Mouse (Mus musculus) G1E (cell line): ENCODE measurements around the gene Btnl9. TPM values are rescaled to one million over a fixed set of nuclear protein-coding genes. Genes with fewer than 3 reads are reported as not detected.

Source experiments
- ATAC-seq: 2 replicates; pipeline ENCODE4 v1.8.0; 2016; ENCODE audit warnings: mild to moderate bottlenecking; ENCODE audit not compliant: insufficient number of reproducible peaks, poor library complexity, low FRiP score, severe bottlenecking; ENCODE audit errors: extremely low read depth
- DNase-seq: peaks from one replicate; pipeline ENCODE4 v3.0.0; 2012; ENCODE audit warnings: low spot score
- H3K27me3 ChIP-seq: 2 replicates; pipeline ENCODE4 v1.6.1; 2012; ENCODE audit warnings: mild to moderate bottlenecking, low read length, inconsistent platforms; ENCODE audit not compliant: insufficient read depth
- H3K36me3 ChIP-seq: replicated peaks from 2 replicates; pipeline ENCODE3; 2012; ENCODE audit warnings: mild to moderate bottlenecking, inconsistent platforms
- H3K4me1 ChIP-seq: 2 replicates; pipeline ENCODE4 v1.6.1; 2012; ENCODE audit warnings: low read depth, low read length, inconsistent platforms, mixed read lengths; ENCODE audit not compliant: insufficient read depth
- H3K4me3 ChIP-seq: 2 replicates; pipeline ENCODE4 v1.5.1; 2012; ENCODE audit warnings: low read depth, mild to moderate bottlenecking, inconsistent platforms, low read length, moderate library complexity, mixed read lengths
- H3K9me3 ChIP-seq: replicated peaks from 2 replicates; pipeline ENCODE4 v1.6.1; 2012; ENCODE audit warnings: inconsistent platforms
- CTCF ChIP-seq: IDR thresholded peaks from 2 replicates; pipeline ENCODE4 v1.5.1; 2012; ENCODE audit warnings: low read depth, low read length, inconsistent platforms, mixed read lengths
- GATA1 ChIP-seq: IDR thresholded peaks from 2 replicates; pipeline ENCODE4 v1.6.1; 2012; ENCODE audit warnings: borderline replicate concordance, low read length, inconsistent platforms, mixed read lengths
- GATA2 ChIP-seq: IDR thresholded peaks from 2 replicates; pipeline ENCODE4 v1.6.1; 2012; ENCODE audit warnings: low read depth, low read length, inconsistent platforms, borderline replicate concordance
- POLR2AphosphoS5 ChIP-seq: IDR thresholded peaks from 2 replicates; pipeline ENCODE4 v1.6.1; 2012; ENCODE audit warnings: low read depth, low read length, inconsistent platforms; ENCODE audit not compliant: insufficient replicate concordance
- TAL1 ChIP-seq: conservative IDR thresholded peaks from 2 replicates; pipeline ENCODE4 v1.6.1; 2012; ENCODE audit warnings: low read depth, low read length, inconsistent platforms, mixed read lengths
- polyA plus RNA-seq: library from polyadenylated mRNA; stranded (reverse); fragments of >175 nt; gene quantifications from 2 replicates; pipeline ENCODE4 v1.2.3, GENCODE M21; 2012
- total RNA-seq, 2 experiments: library from RNA; stranded (forward) in 1 of 2; stranded (reverse) in 1 of 2; fragments of 200-1000 nt in 1 of 2; fragments of >200 nt in 1 of 2; fragmentation: Nextera tagmentation in 1 of 2; gene quantifications; 2 replicates each; pipeline ENCODE4 v1.2.3; 2014 to 2017

Btnl9 gene
- total and polyA plus RNA-seq, 3 experiments = 0.22 TPM; not detected in 2

DNA sequence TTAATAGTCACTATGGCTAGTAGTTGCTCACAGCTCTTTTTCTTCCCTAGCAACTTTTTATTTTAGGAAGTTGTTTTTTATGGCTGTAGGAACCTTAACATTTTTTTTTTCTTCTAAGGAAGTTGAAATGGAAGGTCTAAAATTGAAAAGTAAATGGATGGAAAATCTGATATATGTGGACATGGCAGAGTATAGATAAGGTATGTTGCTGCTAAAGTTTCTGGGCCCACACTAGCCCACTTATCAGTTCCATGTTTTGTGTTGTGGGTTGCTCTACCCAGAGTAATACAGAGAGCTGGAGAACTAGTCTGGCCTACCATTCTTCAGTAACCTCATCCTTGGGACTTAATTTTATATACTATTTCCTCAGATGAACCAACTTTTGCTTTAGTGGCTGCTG is 25.6 kb upstream of the Btnl9 start:
- DNase-seq = no peak
- TF ChIP-seq TAL1 = no peak
- no peak for TF ChIP-seq GATA2
- no peak for TF ChIP-seq GATA1
- TF ChIP-seq POLR2AphosphoS5 = no peak
- no peak for TF ChIP-seq CTCF
- Histone ChIP-seq H3K4me1 (peaks cover 24% of the 10 kb centered on the region), H3K4me3 (no peak overlapping the region), H3K36me3 (peaks cover 71% of the 10 kb centered on the region), H3K27me3 (no peaks in the 10 kb centered on the region), H3K9me3 (no peaks in the 10 kb centered on the region)
- ATAC-seq = no peak

DNA sequence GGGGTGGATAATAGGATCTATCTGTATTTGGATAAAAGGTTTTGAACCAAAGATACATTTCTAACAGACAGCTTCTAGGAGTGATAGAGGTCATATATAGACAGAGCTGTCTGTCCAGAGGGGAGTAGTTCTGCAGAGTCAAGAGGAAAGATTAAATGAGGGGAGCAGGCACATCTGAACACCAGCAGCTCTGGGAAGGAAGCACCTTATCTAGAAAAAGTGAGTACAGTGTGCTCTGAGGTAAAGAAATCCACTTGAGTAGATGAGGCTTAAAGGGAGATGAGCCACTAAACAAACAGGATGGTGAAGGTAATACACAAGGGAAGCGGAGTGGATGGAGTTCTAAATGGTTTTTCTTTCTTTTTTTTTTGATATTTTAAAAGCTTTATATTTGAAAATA is 20.5 kb upstream of the Btnl9 start:
- Histone ChIP-seq H3K4me3 (no peak overlapping the region), H3K4me1 (peaks cover 45% of the 10 kb centered on the region), H3K27me3 (no peaks in the 10 kb centered on the region), H3K36me3 (peaks cover 47% of the 10 kb centered on the region), H3K9me3 (no peaks in the 10 kb centered on the region)
- DNase-seq (no peak), ATAC-seq (no peak)
- no peak for TF ChIP-seq GATA2

DNA sequence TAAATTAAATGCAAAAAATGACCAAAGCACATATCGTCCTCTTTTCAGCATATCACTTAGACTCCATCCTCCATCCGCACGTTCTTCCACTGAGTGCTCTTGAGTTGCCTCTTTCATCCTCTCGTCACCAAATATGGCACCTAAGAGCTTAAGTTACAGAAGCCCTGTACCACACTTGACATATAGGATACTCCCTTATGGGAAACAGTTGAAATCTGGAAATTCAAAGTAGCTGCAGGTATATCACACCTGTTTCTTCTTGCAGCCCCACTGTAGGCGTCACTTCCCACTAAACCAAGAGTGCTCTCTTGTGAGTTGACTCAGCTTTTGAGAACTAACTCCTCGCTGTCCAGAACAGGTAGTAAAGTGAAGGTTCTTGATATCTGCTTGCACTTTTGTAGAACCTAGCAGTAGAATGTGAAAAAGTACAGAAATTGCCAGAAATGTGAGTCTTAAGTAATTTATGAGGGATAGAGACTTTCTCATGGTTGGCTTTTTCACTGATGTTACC is 18.2 kb upstream of the Btnl9 start:
- DNase-seq = no peak
- H3K4me1 ChIP-seq = peaks cover 48% of the 10 kb centered on the region
- no peaks in the 10 kb centered on the region for H3K9me3 ChIP-seq
- peaks cover 34% of the 10 kb centered on the region for H3K36me3 ChIP-seq
- TF ChIP-seq TAL1 = no peak
- no peak for TF ChIP-seq GATA1
- TF ChIP-seq CTCF = no peak
- TF ChIP-seq POLR2AphosphoS5 = no peak
- no peak for TF ChIP-seq GATA2
- ATAC-seq = no peak
- H3K4me3 ChIP-seq = peak overlapping the region; percentile 27; the same call in 1 of the 2 replicates
- H3K27me3 ChIP-seq = no peaks in the 10 kb centered on the region

DNA sequence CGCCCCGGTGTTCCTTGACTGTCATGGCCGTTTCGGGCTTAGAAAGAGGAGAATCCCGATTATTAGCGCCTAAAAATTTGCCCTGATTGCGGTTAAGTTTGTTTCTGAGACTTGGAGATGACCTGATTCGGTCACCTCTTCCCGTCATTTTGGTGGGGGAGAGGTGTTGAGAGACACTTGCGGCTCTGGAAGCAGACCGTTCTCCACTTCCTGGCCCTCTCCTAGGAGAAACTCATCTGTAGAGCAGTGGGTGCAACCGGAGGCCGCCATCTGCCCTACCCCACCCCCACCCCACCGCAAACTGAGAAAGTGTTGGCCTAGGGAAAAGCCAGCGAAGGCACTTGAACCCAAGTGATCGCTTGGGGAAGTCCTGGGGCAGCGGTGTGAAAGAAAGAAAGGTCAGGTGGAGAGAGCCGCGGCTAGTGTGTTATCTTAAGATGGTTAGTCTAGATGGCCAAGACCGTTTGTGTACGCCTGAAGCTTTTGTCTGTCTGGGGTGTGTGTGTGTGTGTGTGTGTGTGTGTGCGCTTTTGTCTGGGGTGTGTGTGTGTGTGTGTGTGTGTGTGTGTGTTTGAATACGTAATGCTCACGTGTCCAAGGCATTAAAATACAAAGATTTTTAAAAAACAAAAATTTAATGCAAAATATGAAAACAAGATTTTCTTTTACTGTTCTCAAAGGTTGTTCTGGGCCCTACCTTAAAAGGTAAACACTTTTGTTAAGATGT is 17.0 kb upstream of the Btnl9 start:
- peaks cover 29% of the 10 kb centered on the region for H3K36me3 ChIP-seq
- TF ChIP-seq TAL1 = no peak
- H3K27me3 ChIP-seq = no peaks in the 10 kb centered on the region
- 0 out of 2 replicates have a peak, but pooled peaks have one; percentile 3 for ATAC-seq
- DNase-seq = peak; percentile 45
- H3K4me3 ChIP-seq = peak overlapping the region; percentile 85
- H3K9me3 ChIP-seq = no peaks in the 10 kb centered on the region
- peaks cover 40% of the 10 kb centered on the region for H3K4me1 ChIP-seq

DNA sequence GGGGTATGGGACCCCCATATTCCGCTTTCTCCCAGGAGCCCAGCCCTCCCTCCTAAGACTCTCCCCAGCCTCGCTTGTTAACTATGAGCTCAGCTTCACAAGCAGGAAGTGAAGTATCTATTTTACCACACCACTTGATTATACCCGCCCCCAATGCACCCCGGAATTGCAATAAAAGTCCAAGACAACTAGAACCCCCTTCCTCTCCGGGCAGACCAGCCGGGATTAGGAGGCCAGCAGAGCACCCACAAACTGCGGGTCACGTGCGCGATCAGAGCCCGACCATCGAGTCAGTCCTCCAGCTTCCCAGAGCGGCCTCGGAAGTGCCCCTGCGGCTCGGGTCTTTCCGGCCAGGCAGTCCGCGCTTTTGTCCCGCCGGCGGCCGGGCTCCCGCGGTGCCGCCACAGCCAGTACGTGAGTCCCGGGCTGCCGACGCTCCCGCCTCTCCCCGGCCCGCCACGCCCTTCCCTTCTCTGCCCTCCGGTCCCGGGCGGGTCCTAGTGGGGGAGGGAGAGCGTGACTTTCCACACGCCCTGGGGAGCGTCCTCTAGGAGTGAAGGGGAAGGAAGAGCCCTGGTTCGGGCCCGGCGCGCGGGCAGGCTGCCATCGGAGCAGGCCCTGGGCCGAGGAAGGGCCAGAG is 16.3 kb upstream of the Btnl9 start, which contains the start of gene Zfp62:
Gene Zfp62, plus strand, starts transcription at position 164 of the 640 bp plus-strand sequence.
- peak; percentile 82 for ATAC-seq
- peaks cover 30% of the 10 kb centered on the region for H3K36me3 ChIP-seq
- peak within 1 kb of the TSS; percentile 85 for H3K4me3 ChIP-seq
- peaks cover 38% of the 10 kb centered on the region for H3K4me1 ChIP-seq
- no peaks in the 10 kb centered on the region for H3K27me3 ChIP-seq
- DNase-seq = peak; percentile 85
- TF ChIP-seq POLR2AphosphoS5 (no peak), TAL1 (no peak), CTCF (no peak), GATA1 (no peak), GATA2 (no peak)
- 0 out of 2 replicates have a peak, but pooled peaks cover 2% of the 10 kb centered on the region for H3K9me3 ChIP-seq

DNA sequence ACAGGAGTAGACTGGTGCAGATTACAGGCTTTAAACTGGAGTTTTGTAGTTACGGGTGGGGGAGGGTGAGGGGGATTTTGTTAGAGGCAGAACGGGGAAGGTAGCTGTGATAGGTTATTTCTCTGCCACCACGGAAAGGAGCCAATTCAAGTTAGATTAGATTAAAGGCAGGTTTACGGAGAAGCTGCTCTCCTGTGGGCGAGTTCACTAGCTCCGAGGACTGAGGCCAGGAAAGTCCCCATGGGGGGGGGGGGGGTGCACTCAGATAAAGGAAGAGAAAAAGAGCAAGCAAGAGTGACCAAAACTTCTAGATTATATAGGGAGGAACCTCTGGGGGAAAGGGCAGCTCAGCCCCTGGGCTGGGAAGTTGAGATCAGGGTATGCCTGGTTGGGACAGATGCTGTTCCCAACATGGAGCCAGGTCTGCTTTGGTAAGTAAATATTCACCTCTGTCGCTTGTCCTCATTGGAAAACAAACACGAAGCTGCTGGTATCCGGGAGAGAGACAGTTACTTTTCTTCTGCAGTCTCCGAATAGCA is 15.6 kb upstream of the Btnl9 start:
- peaks cover 36% of the 10 kb centered on the region for H3K4me1 ChIP-seq
- peaks cover 28% of the 10 kb centered on the region for H3K36me3 ChIP-seq
- no peaks in the 10 kb centered on the region for H3K27me3 ChIP-seq
- 0 out of 2 replicates have a peak, but pooled peaks cover 2% of the 10 kb centered on the region for H3K9me3 ChIP-seq
- TF ChIP-seq POLR2AphosphoS5 (no peak), GATA1 (no peak), CTCF (no peak), TAL1 (no peak), GATA2 (no peak)
- H3K4me3 ChIP-seq = peak overlapping the region; percentile 85
- DNase-seq = peak; percentile 7
- ATAC-seq = no peak
